Mouse (Mus musculus): Measurements from ENCODE around the gene Ttll10. TPM values are rescaled to one million over a fixed set of nuclear protein-coding genes. Genes with fewer than 3 reads are reported as not detected.

Gene Ttll10
- total and polyA plus RNA-seq, 3 experiments, result 0.11 TPM; not detected in 2

GRCm38 (mm10) chr4:156058826-156059225, 388 bp downstream of the Ttll10 start:
- no peaks in the 10 kb centered on the region for H3K79me2 ChIP-seq (ENCODE audit: control insufficient read depth, insufficient read depth, low read length, poor library complexity)
- no peak for DNase-seq (ENCODE audit: low read depth, low spot score)
- H3K27me3 ChIP-seq (ENCODE audit: control insufficient read depth in 1 of 2, insufficient read depth in 2 of 2, low read length in 2 of 2), result peaks cover 3 to 8% of the 10 kb centered on the region in 2 experiments; a peak in 3 of 4 replicates
- no peaks in the 10 kb centered on the region for H3K9me3 ChIP-seq (replicated peaks; ENCODE audit: insufficient read depth, low read length)
- H3K4me3 ChIP-seq (ENCODE audit: control insufficient read depth in 1 of 2, insufficient read depth in 1 of 2, low read depth in 2 of 2, low read length in 2 of 2), result no peak overlapping the region
- H3K4me1 ChIP-seq (ENCODE audit: control insufficient read depth in 1 of 2, insufficient read depth in 2 of 2, low read length in 2 of 2), result no peaks in the 10 kb centered on the region
- no peak overlapping the region for H3K27ac ChIP-seq (ENCODE audit: control insufficient read depth, low read depth, low read length)
- TF ChIP-seq MEF2A (IDR thresholded peaks at IDR 0.05; ENCODE audit: extremely low read depth, insufficient replicate concordance, low read depth, low read length, poor library complexity, severe bottlenecking), result no peak
- TF ChIP-seq POLR2AphosphoS2 (IDR thresholded peaks at IDR 0.05; ENCODE audit: low read length), result no peak
- TF ChIP-seq UBTF (IDR thresholded peaks at IDR 0.05; ENCODE audit: borderline replicate concordance, insufficient read depth, low read depth, low read length), result no peak
- TF ChIP-seq E2F4 (IDR thresholded peaks at IDR 0.05; ENCODE audit: borderline replicate concordance, low read depth, low read length), result no peak
- H3K36me3 ChIP-seq (ENCODE audit: control insufficient read depth in 1 of 2, insufficient read depth in 2 of 2, low read length in 2 of 2), result no peaks in the 10 kb centered on the region
- H3K9ac ChIP-seq (ENCODE audit: control insufficient read depth, low read depth, low read length, poor library complexity, severe bottlenecking), result no peak overlapping the region

GRCm38 (mm10) chr4:156057702-156058101, 1.5 kb downstream of the Ttll10 start:
- no peaks in the 10 kb centered on the region for H3K36me3 ChIP-seq (ENCODE audit: control insufficient read depth in 1 of 2, insufficient read depth in 2 of 2, low read length in 2 of 2)
- peaks cover 3 to 8% of the 10 kb centered on the region in 2 experiments; a peak in 3 of 4 replicates for H3K27me3 ChIP-seq (ENCODE audit: control insufficient read depth in 1 of 2, insufficient read depth in 2 of 2, low read length in 2 of 2)
- no peak for TF ChIP-seq MEF2A (IDR thresholded peaks at IDR 0.05; ENCODE audit: extremely low read depth, insufficient replicate concordance, low read depth, low read length, poor library complexity, severe bottlenecking)
- TF ChIP-seq GATA1 (IDR thresholded peaks at IDR 0.05; ENCODE audit: low read depth, low read length), result no peak
- no peak for TF ChIP-seq TBP (IDR thresholded peaks at IDR 0.05; ENCODE audit: low read depth, low read length)
- TF ChIP-seq NRF1 (IDR thresholded peaks at IDR 0.05; ENCODE audit: insufficient read depth, low read depth, low read length, poor library complexity, severe bottlenecking), result no peak
- TF ChIP-seq SMC3 (IDR thresholded peaks at IDR 0.05; ENCODE audit: low read depth, low read length), result no peak
- no peak for TF ChIP-seq POLR2AphosphoS2 (IDR thresholded peaks at IDR 0.05; ENCODE audit: low read length)
- TF ChIP-seq EP300 (IDR thresholded peaks at IDR 0.05; ENCODE audit: low read depth in 1 of 2, low read length in 2 of 2), result no peak
- TF ChIP-seq JUND (IDR thresholded peaks at IDR 0.05; ENCODE audit: low read depth, low read length), result no peak
- no peak for TF ChIP-seq MYB (IDR thresholded peaks at IDR 0.05; ENCODE audit: low read depth, low read length)
- TF ChIP-seq CHD1 (IDR thresholded peaks at IDR 0.05; ENCODE audit: low read depth, low read length), result no peak
- no peak for TF ChIP-seq ZNF384 (IDR thresholded peaks at IDR 0.05; ENCODE audit: low read depth, low read length)
- TF ChIP-seq CTCF (IDR thresholded peaks at IDR 0.05 in 2 of 3, conservative IDR thresholded peaks at IDR 0.05 in 1 of 3; ENCODE audit: control insufficient read depth in 1 of 3, insufficient read depth in 1 of 3, low read depth in 2 of 3, low read length in 3 of 3, poor library complexity in 1 of 3, severe bottlenecking in 1 of 3), result no peak
- no peak for TF ChIP-seq CHD2 (IDR thresholded peaks at IDR 0.05; ENCODE audit: low read length)
- TF ChIP-seq ETS1 (IDR thresholded peaks at IDR 0.05; ENCODE audit: low read depth, low read length), result no peak
- TF ChIP-seq POLR2A (IDR thresholded peaks at IDR 0.05; ENCODE audit: control insufficient read depth in 1 of 2, insufficient read depth in 1 of 2, low read depth in 1 of 2, low read length in 2 of 2, poor library complexity in 1 of 2), result no peak
- no peak for TF ChIP-seq RAD21 (IDR thresholded peaks at IDR 0.05; ENCODE audit: low read depth, low read length)
- TF ChIP-seq BHLHE40 (IDR thresholded peaks at IDR 0.05; ENCODE audit: borderline replicate concordance, low read depth, low read length), result no peak
- no peak for TF ChIP-seq SIN3A (IDR thresholded peaks at IDR 0.05; ENCODE audit: low read length)
- TF ChIP-seq NELFE (IDR thresholded peaks at IDR 0.05; ENCODE audit: low read depth, low read length), result no peak
- no peaks in the 10 kb centered on the region for H3K79me2 ChIP-seq (ENCODE audit: control insufficient read depth, insufficient read depth, low read length, poor library complexity)
- no peak overlapping the region for H3K27ac ChIP-seq (ENCODE audit: control insufficient read depth, low read depth, low read length)
- no peaks in the 10 kb centered on the region for H3K9me3 ChIP-seq (replicated peaks; ENCODE audit: insufficient read depth, low read length)
- H3K4me3 ChIP-seq (ENCODE audit: control insufficient read depth in 1 of 2, insufficient read depth in 1 of 2, low read depth in 2 of 2, low read length in 2 of 2), result no peak overlapping the region
- no peak for DNase-seq (ENCODE audit: low read depth, low spot score)
- no peaks in the 10 kb centered on the region for H3K4me1 ChIP-seq (ENCODE audit: control insufficient read depth in 1 of 2, insufficient read depth in 2 of 2, low read length in 2 of 2)
- H3K9ac ChIP-seq (ENCODE audit: control insufficient read depth, low read depth, low read length, poor library complexity, severe bottlenecking), result no peak overlapping the region
